Comparison of ENCODE assay signal across 8 mouse cellular contexts in the genomic region with DNA sequence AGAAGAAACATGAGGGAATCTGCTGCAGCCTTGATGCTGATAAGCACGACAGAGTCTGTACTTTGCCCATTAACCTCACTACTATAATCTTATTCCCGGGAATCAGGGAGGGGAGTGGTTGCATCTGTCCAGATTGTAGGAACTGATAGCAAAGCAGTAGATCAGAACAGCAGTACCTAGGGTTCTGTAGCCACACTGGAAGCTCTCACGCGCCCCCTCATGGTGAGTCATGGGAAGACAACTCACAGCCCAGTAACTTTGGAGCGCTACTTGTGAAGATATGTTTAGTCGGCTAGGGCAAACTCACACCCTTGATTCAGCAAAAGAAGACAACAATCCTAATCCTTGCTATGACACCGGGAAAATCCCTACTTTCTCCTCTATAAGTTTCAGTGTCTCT. TPM values are rescaled to one million over a fixed set of nuclear protein-coding genes. Genes with fewer than 3 reads are reported as not detected.
DNase-seq lines count a peak whose midpoint lies in the region; ATAC-seq and TF ChIP-seq lines count a peak whose summit lies in the region.

No protein-coding gene starts in this region.

- in situ Hi-C loops in ES-E14 (cut with MboI; ENCODE audit: low sequenced_read_pairs in 2 of 2, unreplicated experiment in 2 of 2): no loop called here

- no peaks in the 10 kb centered on the region for H3K27me3 ChIP-seq in forebrain, embryonic 10.5 days (ENCODE audit: poor library complexity, severe bottlenecking)
- H3K27me3 ChIP-seq in forebrain, embryonic 15.5 days: no peaks in the 10 kb centered on the region

- H3K4me2 ChIP-seq in forebrain, embryonic 15.5 days (replicated peaks): no peak overlapping the region

- peak; percentile 18 for DNase-seq in forebrain, embryonic 10.5 days (ENCODE audit: extremely low spot score, low spot score)
- peak; percentile 38 for DNase-seq in ES-E14 (ENCODE audit: low read depth, low spot score)
- peak; percentile 78 to 87 for DNase-seq in cerebellum, adult 18-20 months
- DNase-seq in frontal cortex, adult 2 months (ENCODE audit: extremely low spot score in 1 of 2, low spot score in 1 of 2): peak; percentile 47 to 93
- peak; percentile 77 for DNase-seq in layer of hippocampus, adult 11-12 months (ENCODE audit: low spot score)
- DNase-seq in lung, postnatal 10 days: peak; percentile 64
- DNase-seq in testis, postnatal 10 days (ENCODE audit: low spot score): peak; percentile 71

- no peak overlapping the region for H3K27ac ChIP-seq in forebrain, embryonic 10.5 days
- no peak overlapping the region for H3K27ac ChIP-seq in forebrain, embryonic 15.5 days (replicated peaks)
- no peak overlapping the region for H3K27ac ChIP-seq in ES-E14 (ENCODE audit: insufficient read depth, low read depth, low read length, poor library complexity, severe bottlenecking)

- no peaks in the 10 kb centered on the region for H3K9me3 ChIP-seq in forebrain, embryonic 10.5 days
- no peaks in the 10 kb centered on the region for H3K9me3 ChIP-seq in forebrain, embryonic 15.5 days
- H3K9me3 ChIP-seq in ES-E14 (ENCODE audit: control insufficient read depth, insufficient read depth, low read depth, low read length): no peaks in the 10 kb centered on the region

- WGBS in forebrain, embryonic 10.5 days: 44% methylated on average over 7 of the region's 7 CpGs
- 50% methylated on average over 7 of the region's 7 CpGs for WGBS in forebrain, embryonic 15.5 days

- no peaks in the 10 kb centered on the region for H3K36me3 ChIP-seq in forebrain, embryonic 10.5 days (replicated peaks)
- no peaks in the 10 kb centered on the region for H3K36me3 ChIP-seq in forebrain, embryonic 15.5 days
- H3K36me3 ChIP-seq in ES-E14 (ENCODE audit: control insufficient read depth, insufficient read depth, low read length, poor library complexity, severe bottlenecking): no peaks in the 10 kb centered on the region

- no peak overlapping the region for H3K9ac ChIP-seq in forebrain, embryonic 15.5 days (replicated peaks)
- H3K9ac ChIP-seq in ES-E14 (ENCODE audit: insufficient read depth, low read depth, low read length, poor library complexity, severe bottlenecking): no peak overlapping the region

- H3K4me3 ChIP-seq in forebrain, embryonic 10.5 days: no peak overlapping the region
- no peak overlapping the region for H3K4me3 ChIP-seq in forebrain, embryonic 15.5 days
- no peak overlapping the region for H3K4me3 ChIP-seq in ES-E14 (ENCODE audit: insufficient read depth in 1 of 2, low read depth in 1 of 2, low read length in 2 of 2, poor library complexity in 1 of 2, severe bottlenecking in 1 of 2)

- no peaks in the 10 kb centered on the region for H3K4me1 ChIP-seq in forebrain, embryonic 10.5 days
- no peaks in the 10 kb centered on the region for H3K4me1 ChIP-seq in forebrain, embryonic 15.5 days
- no peaks in the 10 kb centered on the region for H3K4me1 ChIP-seq in ES-E14 (ENCODE audit: control insufficient read depth in 2 of 2, insufficient read depth in 2 of 2, low read length in 2 of 2, poor library complexity in 1 of 2)

- no peak for ATAC-seq in forebrain, embryonic 15.5 days (replicated peaks)

TF ChIP-seq in ES-E14, 5 proteins besides CTCF, POLR2A, EP300 and RAD21:
- TF ChIP-seq HCFC1 (IDR thresholded peaks at IDR 0.05; ENCODE audit: borderline replicate concordance, insufficient read depth, low read length) (no peak), ZNF384 (IDR thresholded peaks at IDR 0.05; ENCODE audit: low read depth, low read length) (no peak), ZC3H11A (IDR thresholded peaks at IDR 0.05; ENCODE audit: borderline replicate concordance, low read depth, low read length) (no peak), CHD2 (IDR thresholded peaks at IDR 0.05; ENCODE audit: low read depth, low read length) (no peak), MAFK (IDR thresholded peaks at IDR 0.05; ENCODE audit: insufficient read depth, low read depth, low read length) (no peak)
TF ChIP-seq in ES-E14: peak in this region for 0.

RNA-seq across cellular contexts. Expression of a gene that starts 58.8 kb away (rescaled TPM):
- 0.07 and 0.19 TPM in 2 replicates for polyA plus RNA-seq in forebrain, embryonic 10.5 days (2016; fragmentation: Nextera tagmentation; extraction: Ambion mirVana)
- 1.2 and 2.1 TPM in 2 replicates for polyA plus RNA-seq in forebrain, embryonic 15.5 days (2015; fragmentation: Nextera tagmentation; extraction: Ambion mirVana)
- 0.36 and 0.37 TPM in 2 replicates for total RNA-seq in ES-E14 (2012; rRNA removed)
- 1.6 and 1.7 TPM in 2 replicates for polyA plus RNA-seq in frontal cortex, adult 2 months (2012; rRNA removed)

Comparison
In these comparisons a context has a peak if more than half of its experiments do, and no peak if none do; other contexts are left out.
1. DNase-seq: peak in every context shown above with its lines; median percentile 82 in cerebellum, adult 18-20 months; 77 in layer of hippocampus, adult 11-12 months; 71 in testis, postnatal 10 days; 70 in frontal cortex, adult 2 months; 64 in lung, postnatal 10 days; 38 in ES-E14; 18 in forebrain, embryonic 10.5 days.